Mouse (Mus musculus): Measurements from ENCODE around the gene Ralgapa2.

The Ralgapa2 gene

DNA sequence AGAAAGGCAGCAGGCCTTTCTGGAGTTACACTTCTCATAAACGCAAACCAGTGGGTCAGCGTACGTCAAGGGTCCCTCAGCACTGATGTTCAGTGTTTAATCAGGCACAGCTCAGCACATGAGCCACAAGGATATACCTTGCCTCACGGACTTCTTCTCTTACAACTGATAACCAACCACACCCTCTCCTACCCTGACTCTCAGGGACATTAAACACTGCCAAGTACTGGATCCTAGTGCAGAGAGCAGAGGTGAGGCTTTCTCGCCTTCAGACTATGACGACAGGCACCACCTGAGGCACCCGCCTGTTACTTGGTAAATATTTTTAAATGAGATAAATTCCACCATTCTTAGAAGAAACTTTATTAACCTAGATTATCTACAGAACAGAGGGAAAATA lies 85.8 kb downstream of the Ralgapa2 start:
- DNase-seq = no peak

DNA sequence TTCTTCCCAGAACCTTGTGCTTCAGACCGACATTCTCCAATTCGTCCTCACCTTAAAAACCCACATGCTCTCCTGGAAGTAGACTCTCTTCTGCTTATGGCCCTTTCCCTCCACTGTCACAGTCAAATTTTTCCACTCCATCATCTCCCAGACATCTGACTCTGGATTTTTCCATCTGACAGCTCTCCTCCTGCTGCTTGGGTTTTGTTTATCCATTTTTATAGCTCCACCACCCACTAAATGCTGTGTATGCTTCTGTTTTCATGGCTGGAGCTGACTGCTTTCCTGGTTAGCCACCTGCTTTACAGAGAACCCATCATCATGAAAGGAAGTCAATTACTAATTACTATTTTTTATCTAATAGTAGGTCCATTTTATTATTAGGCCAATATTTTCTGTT lies 86.9 kb downstream of the Ralgapa2 start:
- no peak for DNase-seq

DNA sequence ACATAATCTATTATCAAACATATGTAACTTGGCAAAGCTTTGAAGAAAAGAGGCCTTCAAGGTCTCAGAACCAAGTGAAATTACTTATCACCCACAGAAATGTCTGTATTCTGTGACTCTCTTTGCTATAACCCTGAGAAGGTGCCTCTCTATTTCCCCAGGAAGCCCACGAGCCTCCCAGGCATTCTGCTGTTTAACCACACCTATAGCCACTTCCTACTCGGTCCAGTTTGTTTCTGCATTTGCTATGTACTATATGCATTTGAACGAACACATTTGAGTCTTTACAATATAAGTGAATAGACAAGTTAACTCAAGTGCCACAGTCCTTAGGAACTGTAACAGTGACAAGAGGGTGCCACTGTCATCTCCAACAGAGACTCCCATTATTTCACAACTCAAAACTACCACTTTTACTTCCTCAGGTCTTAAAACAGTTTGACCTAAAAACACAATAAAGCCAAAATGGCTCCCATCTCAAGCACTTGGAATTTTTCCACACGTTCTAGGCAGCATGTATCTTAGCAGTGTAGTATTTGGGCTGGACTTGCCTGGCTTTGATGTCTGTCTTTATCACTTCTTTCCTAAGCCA lies 88.3 kb downstream of the Ralgapa2 start:
- no peak for DNase-seq

DNA sequence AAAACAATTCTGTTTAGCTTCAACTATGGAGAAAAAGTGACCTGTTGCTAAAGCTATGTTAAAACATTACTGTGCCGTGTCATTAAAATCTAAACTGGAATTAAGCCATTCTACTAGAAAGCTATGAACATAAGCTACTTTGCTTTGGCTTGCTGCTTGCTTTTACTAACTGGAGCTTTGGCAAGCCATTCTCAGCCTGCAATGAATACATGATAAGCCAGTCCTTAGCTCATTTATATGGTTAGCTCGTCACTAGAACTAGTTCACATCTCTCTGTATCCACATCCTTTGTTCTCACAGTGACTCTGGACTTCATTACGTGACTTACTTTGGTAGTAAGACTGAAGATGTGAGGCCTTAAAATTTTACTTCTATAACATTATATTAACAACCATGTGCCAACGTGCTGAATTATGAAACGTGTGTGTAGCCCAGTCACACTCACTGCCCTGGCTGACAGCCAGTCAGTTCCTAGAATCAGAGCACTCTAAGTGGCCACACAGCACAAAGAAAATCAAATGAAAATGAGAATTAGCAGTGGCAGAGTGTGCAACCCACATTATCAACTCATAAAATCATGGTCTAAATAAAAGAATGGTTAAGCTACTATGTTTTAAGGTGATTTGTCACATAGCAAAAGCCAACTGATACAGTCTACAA lies 89.0 kb downstream of the Ralgapa2 start:
- no peak for DNase-seq

DNA sequence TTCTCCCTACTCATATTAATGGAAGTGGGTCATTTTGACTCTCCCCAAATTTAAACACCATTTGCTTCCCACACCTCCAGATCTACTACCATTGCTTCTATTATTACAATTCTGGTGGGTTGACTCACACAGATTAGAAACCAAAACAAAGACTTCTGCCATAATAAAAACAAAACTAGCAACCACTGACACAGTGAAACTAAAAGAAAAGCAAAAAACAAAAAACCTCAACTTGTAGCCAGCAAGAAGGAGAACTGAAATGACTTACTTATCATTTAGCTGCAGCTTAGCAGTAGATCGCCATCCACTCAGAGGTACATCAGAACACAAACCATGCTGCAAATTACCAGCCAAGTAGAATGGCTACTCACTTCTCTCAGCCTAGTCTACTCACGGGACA lies 95.9 kb downstream of the Ralgapa2 start:
- DNase-seq = no peak

DNA sequence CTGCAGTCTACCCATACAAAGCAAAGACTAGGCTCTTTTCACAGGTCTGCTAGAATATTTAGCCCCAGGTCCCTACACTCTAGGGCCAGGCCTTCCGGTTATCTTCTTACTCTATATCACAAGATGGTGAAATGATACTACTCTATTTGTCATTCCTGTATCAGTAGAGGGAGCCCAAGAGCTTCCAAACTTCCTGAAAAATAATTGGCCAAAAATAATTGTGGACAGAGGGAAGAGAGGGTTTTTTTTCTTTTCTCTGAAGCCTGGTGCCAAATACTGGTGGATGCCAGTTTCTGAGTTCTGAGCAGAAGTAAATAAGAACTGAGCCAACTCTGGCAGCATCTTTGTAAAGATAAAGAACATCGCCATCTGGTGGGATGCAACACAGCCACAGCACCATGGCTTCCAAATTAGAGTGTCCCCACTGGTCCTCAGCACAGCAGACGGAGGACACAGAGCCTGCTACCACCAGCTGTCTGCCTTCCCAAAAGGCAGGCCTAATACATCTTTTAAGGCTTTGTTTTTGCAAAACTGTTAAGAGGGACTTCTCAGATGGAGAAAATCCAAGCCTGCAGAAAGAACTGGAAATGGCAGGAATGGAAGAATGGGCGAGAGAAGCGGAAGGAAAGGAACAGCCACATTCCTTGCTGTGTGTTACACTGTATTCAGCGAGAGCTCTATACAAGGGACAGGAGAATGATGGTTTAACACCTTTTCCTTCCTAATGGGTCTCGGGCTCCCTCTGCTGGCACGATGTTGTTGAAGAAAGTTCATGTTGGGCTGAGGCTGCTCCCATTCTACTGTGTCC lies 97.5 kb downstream of the Ralgapa2 start:
- peak; percentile 90 for DNase-seq

DNA sequence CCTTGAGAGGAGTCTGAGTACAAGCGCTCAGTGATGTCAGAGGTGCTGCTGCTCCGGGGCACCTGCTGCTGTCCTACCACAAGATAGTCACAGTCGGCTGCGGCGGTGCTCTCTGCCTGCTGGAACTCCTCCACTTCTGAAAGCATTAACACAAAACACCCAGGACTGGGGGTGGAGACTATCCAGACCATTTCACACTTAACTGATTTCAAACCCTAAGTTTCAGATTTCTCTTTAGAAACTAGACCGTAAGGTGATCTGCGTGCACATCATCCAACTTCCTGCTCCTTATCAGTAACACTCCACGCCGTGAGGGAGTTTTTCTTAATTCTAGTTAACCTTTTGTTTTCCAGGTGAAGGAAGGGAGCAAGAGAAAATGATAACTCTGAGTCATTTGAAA lies 99.4 kb downstream of the Ralgapa2 start:
- no peak for DNase-seq

DNA sequence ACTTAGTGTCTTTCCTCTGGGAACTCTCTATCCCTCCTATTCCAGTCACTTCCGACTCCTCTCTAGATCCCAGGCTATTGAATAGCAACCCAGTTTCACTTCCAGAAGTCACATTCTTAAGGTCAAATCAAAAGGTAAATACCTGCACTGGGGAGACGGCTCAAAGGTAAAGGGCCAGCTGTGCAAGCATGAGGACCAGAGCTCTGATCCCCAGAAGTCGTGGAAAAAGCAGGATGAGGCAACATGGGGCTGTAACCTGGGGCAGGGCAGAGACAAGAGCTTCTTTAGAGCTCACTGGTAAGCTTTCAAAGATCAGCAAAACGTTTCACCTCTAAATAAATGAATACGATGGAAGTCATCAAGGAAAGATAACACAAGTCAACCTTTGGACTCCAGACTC lies 100.2 kb downstream of the Ralgapa2 start:
- no peak for DNase-seq

DNA sequence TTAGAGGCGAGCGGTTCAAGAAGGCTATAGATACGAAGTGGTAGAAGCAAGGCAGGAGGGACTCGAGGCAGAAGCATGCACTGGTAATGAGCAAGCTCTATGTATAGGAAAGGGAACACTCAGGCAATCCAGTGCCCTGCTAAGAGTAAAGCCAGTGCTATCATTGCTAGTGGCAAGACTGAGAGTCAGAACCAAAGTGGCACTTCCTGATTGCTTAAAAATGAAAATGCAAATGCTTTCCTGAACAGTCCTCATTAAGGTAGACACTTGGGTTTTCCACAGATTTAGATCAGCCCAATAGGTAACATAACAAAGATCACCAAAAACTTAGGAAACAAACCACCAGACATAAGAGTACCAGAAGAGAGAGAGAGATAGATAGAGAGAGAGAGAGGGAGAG lies 105.1 kb downstream of the Ralgapa2 start:
- no peak for DNase-seq

DNA sequence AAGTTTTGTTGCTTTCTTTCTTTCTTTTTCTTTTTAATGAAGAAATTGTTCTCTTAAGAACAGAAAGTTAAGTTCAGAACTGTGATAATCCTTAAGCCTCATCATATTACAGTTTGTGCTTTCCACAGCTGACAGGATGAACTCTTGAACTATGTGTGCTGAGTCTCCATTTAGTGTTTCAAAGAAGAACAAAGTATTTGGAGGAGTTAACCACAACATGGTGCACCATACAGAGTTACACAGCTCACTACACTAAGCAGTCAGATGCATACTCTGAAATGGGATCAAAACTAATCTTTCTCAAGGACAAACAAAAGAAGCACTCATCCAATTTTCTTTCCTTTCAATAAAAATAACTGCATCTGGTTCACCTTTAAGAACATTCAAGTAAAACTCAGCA lies 110.6 kb downstream of the Ralgapa2 start:
- no peak for DNase-seq

DNA sequence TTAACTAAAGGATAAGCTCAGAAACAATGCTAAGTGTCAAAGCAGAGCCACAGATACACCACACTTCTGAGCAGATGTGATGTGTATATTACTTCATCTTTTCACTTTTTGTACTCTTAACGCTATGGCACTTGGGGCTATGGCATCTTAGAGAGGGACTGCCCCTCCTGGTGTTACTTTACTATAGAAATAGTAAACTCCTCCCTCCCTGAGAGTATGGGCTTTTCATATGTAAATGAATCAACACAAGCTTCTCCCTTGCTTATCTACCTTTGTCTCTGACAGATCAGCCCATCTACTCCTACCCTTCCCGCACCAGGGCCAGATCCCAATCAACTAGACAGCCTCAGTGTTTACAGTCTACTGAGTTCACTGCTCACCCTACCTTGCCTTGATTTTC lies 111.4 kb downstream of the Ralgapa2 start:
- DNase-seq = no peak

DNA sequence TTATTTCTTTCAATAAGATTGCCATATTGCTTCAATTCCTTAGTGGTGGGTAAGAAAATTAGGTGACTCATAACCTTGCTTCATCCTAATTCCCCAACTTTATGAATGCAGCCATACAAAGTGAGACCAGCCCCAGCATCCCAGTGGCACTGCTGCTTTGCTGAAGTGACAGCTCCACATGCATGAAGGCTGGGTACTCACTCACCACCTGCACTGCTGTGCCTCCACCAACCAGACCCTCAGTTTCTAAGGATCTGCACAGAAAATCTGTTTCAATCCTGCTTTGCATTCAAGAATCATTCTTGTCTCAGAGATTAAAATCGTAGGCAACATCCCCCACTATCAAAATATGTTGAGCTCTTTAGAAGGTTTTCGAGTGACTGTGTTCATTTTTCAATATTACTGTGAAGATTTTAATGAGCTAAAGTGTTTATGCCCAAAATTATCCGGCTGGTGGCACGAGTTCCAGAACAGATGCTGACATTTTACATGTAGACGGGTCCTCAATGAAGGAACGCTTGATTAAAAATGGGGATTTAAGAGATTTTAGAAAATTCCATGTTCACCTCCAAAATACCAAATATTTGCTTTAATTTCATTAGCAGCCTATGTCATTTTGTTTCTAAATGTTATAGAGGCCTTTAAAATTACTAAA lies 113.8 kb downstream of the Ralgapa2 start:
- DNase-seq = no peak

DNA sequence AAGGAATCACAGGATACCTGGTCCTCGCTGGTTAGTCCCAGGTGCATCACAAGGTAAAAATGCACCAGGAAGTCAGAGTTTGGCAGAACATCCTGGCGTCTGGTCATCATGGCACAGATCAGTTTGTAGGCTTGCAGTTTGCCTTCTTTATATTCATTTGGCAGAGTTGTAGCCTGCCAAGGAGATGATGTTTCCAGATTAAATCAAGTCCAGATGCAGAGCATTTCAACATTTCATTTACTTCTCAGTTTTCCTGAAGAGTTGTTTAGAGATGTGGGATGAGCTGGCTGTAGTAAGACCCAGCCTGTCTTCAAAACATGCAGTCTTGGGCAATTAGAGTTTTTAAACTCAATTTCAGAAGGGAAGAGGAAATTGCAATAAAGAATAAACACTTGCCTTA lies 124.9 kb downstream of the Ralgapa2 start:
- DNase-seq = no peak

DNA sequence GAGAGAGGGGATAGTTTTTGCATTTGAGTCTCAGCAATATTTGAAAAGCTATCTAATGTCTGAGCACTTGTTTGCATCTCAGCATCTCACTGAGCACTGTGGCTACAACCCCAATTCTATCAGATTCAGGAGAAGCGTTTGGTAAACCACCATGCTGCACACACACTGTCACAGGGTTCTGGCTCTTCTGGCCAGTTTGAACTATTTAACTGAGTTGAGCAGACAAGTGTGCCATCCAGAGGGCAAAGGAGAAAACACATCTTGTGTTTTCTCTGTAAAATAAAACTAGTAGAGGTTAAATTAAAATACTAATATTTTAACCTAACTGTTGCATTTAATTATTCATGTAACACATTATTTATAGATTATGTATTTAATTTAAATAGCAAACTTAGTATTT lies 127.6 kb downstream of the Ralgapa2 start:
- no peak for DNase-seq

DNA sequence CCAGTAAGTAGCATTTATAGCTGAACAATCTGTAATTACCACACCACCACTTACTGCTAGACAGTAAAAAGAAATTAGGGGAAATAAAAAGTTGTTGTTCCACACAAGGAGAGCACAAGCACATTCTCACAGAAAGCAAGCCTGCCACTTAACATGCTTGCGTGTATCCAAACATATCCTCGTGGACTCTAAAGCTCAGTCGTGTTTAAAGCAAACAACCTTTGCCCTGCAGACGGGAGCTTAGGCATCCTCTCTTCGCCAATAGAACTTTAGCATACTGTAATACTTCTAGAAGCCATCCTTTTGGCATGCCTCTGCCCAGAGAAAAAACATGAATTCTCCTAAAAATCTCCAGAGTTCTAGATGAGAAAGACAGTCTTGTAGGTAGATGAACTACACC lies 135.9 kb downstream of the Ralgapa2 start:
- DNase-seq = no peak

DNA sequence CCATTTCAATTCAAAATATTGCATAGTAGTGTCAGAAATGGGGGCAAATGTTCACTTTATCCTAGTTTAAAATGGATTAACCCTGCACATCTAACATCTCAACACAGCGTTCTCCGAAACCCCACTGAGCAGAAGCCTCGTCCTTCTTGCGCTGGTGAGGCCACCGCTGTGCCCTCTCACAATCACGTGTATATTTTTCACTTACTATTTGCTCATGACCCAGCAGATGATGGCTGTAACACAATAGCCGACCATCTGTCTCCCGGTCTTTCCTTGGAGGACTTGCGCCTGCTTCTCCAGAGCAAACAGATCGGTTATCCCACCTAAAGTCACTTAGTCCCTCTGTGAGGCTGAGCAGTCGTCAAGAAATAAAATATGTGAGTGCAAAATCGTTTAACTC lies 146.0 kb downstream of the Ralgapa2 start:
- no peak for DNase-seq

DNA sequence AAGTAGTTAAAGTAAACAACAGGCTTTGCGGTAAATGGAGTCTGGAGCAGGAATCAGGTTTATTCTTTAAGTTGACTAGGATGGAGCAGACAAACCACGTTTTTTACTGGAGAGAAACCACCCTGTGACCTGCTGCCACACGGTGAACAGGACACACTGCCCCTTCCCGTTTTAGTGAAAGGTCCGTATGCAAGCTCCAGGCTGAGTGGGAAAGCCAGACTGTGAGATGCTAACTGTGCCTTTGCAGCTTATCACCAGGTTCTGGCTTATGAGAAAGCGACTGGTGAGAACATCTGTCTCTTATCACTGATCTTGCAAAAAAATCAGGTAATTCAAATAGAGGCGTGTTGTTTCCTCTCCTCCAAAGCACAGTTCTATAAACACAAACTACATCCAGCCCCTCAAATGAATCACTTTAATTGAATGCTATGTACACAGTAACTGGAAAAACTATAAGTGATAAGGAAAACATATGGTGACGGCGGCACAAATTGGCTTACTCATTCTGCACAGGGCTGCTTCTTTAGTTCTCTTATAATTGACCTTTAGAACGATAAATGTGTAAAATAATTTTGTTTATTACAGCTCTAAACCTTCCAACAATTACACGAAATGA lies 146.7 kb downstream of the Ralgapa2 start:
- no peak for DNase-seq

DNA sequence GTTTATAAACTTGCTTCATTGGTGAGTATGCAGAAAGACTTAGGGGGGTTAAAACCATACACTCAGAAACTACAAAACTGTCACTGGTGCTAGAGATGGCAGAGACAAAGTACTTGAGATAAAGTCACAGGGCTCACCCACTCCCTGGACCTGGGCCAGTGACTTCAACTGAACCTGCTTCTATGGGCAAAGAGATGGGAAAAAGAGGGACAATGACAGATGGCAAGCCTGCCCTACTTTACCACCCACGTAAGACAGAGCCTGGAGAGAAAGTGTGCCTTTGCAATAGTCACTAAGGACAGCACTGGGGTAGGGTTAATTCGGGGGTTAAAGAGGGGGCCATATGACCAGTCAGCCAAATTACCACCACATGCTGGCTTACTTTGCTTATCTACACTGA lies 148.7 kb downstream of the Ralgapa2 start:
- no peak for DNase-seq

DNA sequence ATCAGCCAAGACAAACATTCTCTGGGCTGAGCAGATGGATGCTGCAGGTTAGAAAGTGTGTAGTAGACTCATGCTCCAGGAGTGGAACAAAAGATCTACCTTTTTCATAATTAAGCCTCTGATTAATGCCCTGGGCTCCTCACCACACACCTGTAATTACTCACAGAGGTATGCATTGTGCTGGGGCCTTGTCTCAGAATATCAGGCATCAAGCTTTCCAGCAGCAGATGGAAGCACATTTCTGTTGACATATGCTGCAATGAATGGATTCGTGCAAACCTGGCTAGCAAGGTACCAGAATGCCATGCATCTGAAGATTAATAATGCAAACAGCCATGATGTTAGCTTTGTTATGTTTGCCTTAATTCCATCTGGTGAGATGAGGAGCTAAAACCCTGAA lies 149.2 kb downstream of the Ralgapa2 start:
- DNase-seq = no peak

DNA sequence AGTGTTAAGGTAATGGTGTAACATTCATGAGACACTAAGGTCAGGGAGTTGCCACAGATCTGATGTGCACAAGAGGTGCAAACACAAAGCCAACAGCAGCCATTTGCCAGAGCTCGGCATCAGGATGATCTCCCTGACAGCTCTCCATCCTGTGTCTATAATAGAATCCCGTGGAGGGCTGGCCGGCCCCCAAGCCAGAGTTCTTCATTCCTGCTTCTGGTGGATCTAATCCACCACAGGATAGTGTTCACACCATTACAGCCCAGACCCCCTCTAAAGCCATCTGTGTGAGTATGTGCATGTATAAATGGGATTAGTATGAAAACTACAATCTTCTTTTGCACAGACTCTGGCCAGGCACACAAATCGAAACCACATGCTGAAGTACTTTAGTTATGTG lies 150.2 kb downstream of the Ralgapa2 start:
- DNase-seq = no peak

DNA sequence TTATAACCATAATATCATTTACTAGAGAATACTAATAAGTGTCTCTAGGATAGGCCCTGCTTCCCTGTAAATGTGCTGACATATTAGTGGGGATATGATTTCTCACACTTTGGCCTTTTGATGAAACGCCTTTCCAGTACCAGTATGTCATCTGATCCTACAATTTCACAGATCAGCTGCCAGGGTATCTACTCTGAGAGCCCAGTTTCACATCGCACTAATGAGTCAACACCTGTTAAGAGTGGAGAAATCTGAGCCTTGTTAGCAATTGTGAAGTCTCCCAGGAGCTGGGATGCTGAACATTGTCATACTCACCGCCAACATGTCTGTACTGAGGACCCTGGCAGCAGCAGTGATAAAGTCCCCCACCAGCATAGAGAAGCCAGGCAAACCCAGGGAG lies 151.1 kb downstream of the Ralgapa2 start:
- no peak for DNase-seq

DNA sequence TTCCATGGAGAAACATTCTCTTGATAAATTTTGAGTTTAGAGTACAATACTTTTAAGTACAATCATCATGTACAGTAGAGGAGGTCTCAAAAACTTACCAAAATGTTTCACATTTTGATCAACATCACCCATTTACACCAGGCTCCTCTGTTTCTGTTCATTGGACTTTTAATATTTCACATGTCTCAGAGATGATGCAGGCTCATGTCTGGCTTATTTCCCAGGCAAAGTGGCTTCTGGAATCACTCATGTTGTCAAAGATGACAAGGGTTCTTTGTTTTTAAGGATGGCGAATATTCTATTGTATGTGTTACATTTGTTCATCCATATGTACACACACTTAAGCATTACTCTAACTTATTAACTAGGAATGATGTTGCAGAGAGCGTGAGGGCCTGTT lies 152.5 kb downstream of the Ralgapa2 start:
- DNase-seq = no peak

DNA sequence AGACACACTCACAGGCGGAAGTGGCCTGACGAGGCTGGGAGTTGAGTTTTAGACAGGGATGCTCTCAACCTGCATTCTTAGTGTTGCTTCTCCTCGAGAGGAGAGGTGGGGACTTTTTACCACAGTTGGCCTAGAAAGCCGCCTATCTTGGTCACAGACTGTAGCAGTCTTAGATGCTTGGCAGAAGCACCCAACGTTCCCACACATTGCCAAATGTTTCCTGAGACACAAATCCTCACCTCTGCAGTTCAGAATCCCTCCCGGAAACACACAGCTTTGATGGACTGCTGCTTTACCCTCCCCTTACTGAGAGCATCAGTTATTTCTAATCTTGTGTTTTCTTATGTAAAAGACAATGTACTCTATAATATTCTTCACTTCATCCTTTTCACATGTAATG lies 155.6 kb downstream of the Ralgapa2 start:
- DNase-seq = no peak

All from kidney, postnatal 10 days (tissue).